Mouse (Mus musculus) layer of hippocampus, adult 11-12 months (tissue): ENCODE data around the gene Polr2a.

Source experiments
- DNase-seq: peaks from one replicate; pipeline ENCODE4 v3.0.0; 2022; ENCODE audit warnings: low spot score

Gene Polr2a

DNA sequence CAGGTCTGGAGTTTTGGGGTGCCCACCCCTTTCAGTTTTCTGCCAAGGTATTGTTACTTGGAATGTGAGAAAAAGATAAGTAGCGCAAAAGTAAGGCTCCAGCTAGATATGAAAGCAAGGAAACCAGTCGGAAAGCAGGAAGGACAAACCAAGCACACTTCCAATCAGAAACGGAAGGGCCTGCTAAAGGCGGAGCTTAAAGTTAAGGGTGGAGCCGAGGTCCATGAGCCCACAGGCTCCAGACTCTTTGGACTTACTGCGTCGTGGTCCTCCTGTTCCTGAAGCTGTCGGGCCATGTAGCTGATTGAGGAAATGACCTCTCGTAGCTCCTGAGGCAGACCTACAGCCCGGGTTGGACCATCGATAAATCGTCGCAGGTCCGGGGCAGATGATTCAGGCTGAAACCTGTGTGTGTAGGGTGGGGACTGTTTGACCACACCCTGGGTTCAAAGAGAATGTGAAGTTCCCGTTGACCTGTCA is 26.4 kb upstream of the Polr2a start:
- DNase-seq = no peak

DNA sequence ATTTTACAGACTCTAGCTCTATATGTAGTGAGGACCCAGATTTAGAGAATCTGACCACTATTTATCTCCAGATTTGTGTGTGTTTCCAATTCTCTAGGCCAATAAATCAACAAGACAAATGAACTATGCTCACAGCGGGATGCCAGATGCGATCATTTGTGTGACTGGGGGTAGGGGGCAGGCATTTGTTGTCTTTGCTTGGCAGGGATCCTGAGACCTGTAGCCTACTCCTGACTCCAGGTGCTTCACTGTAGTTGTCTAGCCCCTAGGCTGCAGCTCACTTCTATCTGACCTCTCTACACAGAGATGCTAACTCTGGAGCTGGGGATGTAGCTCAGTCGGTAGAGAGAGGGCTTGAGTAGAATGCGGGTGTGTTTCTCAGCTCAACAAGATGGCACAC is 23.4 kb upstream of the Polr2a start:
- no peak for DNase-seq

DNA sequence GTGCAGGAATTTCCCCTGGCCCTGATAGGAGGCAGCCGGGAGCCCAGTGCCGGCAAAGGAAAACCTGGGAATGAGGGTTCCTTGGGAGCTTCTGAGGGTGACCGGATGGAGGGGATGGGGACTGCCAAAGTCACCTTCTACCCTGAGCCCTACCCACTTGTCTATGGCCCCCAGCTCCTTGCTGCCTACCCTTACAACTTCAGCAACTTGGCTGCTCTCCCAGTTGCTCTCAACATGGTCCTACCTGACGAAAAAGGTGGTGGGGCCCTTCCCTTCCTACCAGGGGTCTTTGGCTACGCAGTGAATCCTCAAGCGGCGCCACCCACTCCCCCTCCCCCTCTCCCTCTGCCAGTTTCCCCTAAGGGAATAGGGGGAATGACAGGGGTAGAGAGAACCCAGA is 20.5 kb upstream of the Polr2a start:
- DNase-seq = no peak

DNA sequence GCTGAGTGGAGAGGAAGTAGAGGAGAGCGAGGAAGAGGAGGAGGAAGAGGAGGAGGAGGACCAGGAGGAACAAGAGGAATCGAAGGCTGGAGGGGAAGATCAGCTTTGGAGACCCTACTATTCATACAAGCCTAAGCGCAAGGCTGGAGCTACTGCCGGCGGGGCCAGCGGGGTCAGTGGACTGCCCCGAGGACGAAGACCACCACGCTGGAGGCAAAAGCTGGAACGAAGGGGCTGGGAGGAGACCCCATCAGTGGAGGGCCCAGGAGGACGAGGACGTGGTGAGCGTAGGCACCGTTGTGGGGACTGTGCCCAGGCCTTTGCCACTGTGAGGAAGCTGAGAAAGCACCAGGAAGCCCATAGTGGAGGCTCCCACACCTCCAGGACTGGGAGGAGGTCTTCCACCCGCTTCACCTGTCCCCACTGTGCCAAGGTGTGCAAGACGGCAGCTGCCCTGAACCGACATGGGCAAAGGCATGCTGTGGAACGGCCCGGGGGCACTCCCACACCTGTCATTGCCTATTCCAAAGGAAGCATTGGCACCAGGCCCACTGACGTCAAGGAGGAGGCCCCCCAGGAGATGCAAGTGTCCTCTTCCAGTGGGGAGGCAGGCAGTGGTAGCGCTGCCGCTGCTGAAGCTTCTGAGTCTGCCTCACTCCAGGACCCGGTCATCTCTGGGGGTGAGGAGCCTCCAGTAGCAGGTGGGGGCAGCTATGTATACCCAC is 20.0 kb upstream of the Polr2a start:
- no peak for DNase-seq

DNA sequence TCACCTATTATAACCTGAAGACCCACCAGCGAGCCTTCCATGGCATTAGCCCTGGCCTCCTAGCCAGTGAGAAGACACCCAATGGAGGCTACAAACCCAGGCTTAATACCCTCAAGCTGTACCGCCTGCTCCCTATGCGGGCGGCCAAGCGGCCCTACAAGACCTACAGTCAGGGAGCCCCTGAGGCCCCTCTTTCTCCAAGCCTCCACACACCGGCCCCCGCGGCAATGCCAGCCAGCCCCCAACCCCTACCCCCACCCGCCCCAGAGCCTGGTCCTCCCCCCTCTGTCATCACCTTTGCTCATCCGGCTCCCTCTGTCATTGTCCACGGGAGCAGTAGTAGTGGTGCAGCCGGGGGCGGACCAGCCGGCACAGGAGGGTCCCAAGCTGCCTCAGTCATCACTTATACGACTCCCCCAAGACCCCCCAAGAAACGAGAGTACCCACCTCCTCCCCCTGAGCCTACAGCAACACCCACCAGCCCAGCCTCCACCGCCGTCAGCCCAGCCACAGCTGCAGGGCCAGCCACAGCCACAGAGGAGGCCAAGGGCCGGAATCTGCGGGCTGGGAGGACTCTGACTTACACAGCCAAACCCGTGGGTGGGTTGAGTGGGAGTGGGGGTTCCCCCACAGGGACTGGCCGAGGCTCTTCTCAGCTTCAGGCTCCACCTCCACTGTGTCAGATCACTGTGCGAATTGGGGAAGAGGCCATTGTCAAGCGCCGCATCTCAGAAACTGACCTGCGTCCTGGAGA is 19.2 kb upstream of the Polr2a start:
- no peak for DNase-seq

DNA sequence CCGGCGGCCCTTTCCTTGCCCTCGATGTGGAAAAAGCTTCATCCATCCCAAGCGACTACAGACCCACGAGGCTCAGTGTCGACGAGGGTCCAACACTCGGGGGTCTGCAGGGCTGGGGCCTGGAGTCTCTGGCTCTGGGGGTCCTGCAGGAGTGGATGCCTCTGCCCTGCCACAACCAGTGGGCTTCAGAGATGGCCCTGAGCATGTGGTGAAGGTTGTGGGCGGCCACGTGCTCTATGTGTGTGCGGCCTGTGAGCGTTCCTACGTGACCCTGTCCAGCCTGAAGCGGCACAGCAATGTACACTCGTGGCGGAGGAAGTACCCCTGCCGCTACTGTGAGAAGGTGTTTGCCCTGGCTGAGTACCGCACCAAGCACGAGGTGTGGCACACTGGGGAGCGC is 18.1 kb upstream of the Polr2a start:
- no peak for DNase-seq

DNA sequence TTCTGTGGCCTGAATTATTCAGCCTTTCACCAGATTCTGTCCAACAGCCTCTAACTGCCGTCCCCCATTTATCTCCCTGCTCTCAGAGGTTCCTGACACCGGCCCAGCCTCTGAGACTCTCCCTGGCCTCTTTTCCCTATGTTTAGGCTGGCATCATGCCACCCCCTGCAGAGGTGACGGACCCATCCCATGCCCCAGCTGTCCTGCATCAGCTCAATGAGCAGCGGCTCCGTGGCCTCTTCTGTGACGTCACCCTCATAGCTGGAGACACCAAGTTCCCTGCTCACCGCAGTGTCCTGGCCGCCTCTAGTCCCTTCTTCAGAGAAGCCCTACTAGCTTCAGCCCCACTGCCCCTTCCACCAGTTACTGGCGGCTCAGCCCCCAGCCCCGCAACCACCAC is 17.3 kb upstream of the Polr2a start:
- DNase-seq = no peak

DNA sequence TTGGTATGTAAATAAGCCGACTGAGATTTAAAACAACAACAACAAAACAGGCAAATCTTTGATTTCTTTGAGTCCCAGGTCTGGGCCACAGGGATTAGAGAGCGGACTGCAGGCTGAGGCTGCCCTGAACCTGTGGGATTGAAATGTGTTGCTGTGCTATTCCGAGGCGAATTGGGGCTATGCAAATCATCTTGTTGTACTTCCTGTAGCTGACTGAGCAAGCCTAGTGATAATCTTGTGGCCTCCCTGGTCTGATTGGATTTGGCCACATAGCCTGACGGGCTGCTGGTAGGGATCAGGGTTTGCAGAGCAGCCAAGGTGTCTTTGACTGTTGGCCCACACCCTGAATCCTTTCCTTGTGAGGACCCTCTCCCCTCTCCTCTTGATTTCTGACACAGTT is 16.5 kb upstream of the Polr2a start:
- DNase-seq = no peak

DNA sequence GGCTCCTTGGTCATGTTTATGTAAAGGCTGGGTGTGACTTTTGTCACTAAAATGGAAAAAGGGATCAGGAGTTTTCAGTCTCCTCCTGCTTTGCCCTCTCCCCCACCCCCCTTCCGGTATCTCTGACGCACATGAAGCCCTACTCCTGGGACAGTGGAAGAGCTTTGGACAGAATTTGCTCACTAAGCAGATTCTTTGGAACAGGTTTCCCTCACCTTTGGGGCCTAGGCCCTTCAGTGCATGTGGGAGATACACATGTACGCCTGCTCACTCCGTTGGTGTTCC is 9.1 kb upstream of the Polr2a start:
- no peak for DNase-seq

DNA sequence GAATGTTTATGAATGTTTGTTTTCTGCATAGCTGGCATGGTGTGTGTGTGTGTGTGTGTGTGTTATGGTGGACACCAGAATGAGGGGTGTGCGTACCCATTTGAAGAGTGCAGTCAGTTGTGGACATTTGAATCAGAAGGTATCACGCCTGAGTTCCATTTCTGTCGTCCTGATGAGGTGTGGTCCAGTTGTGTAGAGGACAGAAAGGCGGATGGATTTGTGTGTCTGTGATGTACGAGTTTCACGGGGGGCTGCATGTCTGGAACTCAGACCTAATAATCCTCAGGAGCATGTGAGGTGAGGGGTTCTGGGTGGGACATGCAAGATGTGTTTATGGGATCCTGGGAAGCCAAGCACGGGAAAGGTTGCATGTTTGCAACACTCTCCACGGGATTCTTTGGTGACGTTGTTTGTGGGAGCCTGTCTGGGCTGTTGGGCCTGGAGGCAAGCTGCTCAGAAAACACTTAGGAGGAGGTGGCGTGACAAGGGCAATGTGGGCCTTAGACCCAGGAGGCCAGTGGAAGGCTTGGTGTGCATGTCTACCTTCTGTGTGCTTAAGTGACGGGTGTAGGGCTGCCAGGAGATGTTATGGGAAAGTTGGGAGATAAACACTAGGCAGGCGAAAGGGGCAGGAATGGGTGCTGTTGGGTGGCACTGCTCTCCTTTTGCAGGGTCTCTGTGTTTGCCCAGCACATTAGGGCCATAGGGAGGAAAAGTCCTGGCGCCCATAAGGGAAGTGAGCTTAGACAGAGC is 8.6 kb upstream of the Polr2a start:
- no peak for DNase-seq

DNA sequence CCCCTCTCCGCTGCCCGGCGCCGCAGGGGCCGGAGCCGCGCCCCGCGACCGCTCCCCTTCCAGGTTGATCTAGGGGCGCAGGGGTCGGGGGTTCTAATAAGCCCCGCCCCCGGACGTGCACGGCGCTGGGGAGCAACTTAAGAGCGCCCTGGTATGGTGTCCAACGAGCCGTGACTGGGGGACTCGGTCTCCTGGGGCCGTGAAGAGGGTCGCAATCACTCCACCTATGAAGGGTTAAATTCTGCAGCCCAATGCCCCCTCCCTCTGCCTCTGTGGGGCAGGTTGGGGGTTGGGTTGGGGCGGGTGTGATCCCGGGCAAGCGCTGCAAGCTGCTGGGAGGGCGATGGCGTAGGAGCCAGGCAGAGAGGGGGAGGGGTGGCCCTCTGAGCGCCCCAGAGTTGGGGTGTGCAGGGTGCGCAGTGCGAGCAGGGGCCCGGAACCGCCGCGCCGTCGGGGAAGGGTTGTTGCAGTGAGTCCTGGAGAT is 7.7 kb upstream of the Polr2a start:
- DNase-seq = peak; percentile 70

DNA sequence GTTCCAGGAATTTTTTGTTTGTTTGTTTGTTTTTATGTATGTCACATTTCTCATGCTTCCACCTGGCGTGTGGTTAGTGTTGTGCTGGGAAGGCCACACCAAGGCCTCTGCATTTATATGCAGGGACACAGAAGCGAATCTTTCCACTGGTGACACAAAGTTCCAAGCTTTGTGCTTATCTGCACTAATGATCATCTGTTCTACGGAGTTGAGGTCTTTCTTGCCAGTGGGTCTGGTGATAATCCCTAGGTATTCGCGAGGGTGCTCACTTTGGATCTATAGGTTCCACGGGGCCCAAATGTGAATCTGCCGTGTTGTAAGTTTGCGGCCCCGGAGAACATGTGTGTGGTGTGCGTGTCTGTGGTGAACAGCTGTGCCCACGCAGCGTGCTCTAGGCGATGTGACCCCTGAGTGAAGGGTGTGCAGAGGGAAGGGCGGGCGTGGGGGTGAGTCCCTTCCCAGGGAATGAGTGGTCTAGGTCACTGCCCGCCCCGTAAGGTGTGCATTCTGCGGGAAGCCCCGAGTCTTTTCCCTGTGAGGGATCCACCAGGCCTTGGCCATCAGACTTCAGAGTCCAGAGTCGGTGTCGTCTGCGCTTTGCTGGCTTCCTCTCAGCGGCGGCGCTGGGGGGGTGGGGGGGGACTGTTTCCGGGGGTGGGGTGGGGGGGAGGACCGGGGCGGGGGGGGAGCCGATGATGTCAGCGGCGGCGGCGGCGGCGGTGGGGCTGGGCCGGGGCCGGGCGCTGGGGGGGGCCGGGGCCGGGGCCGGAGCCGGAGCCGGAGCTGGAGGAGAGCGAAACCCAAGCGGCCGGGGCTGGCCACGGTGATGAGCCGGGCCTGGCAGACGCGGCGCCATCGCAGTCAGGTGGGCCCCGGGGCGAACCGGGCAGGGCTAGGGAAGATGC is 7.0 kb upstream of the Polr2a start, which contains the start of gene Zbtb4:
Zbtb4 (plus strand) TSS at position 692 of the 905 bp plus-strand sequence.
- DNase-seq = no peak

DNA sequence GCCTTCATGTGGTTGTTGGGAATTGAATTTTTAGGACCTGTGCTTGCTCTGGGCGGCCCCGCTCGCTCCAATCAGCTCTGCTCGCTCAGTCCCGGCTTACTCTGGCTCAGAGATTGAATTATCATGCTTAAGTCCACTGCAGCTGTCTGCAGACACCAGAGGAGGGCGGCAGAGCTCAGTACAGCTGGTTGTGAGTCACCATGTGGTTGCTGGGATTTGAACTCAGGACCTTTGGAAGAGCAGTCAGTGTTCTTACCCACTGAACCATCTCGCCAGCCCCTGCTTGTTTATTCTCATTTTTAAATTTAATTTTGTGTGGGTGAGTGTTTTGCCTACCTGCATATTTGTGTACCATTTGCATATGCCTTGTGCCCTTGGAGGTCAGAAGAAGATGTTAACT is 5.1 kb upstream of the Polr2a start:
- no peak for DNase-seq

DNA sequence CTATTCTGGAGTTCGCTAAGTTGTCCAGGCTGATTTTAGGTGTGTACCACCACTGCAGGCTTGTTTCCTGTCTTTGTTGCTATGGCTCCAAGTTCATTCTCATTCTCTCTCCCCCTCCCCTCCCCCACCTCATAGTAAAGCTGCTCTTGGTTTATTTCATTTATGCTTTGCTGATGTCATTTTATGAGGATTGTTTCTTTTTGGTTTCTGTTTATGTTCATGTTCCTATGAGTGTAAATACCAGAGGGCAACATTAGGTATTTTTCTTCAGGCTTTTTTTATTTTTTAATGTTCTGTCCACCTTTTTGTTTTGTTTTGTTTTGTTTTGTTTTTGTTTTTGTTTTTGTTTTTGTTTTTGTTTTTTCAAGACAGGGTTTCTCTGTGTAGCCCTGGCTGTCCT is 3.4 kb upstream of the Polr2a start, which contains the start of gene Slc35g3:
Slc35g3 (minus strand) TSS at position 101 of the 400 bp plus-strand sequence.
- DNase-seq = no peak

DNA sequence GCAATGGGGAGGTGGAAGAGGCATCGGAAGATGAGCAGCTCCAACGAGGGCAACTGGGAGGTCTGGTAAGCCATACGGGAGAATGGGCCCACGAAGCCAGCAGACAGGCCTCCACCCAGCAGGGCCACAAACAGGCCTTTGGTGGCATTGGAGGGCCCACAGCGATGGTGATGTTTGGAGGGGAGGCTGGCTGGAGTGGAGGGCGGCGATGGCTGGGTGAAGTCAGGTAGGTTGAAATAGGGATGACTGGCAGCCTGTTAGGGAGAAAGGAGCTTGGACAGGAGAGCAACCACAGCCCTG is 2.4 kb upstream of the Polr2a start:
- DNase-seq = no peak

DNA sequence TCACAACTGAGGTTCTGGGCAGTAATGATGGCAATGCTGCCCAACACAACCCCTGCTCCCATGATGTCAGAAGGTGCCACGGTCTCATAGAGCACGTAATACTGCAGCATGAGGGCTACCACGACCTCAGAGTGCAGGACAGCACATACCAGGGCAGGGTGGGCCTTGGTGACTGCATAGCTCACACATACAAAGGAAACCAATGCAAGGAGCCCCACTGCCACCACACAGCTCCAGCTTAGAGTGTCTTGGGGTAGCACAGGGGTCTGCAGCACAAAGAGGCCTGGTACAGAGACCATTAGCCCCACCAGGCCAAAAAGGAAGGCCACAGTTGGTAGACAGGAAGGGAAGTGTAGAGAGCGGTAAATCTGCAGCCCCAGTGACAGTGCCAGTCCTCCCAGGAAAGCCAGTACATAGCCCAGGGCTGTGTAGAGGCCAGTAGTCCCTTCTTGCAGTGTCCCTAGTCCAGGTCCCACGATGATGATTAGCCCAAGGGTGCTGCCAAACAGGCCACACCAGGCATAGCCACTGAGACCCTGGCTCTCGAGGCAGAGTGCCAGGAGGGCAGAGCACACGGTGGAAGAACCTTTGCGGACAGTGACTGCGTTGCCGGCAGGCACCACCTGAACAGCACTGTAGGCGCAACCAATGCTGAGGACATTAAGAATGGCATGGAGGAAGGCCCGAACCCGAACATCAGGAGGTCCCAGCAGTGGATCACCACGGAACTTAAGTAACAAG is 1.9 kb upstream of the Polr2a start:
- no peak for DNase-seq

DNA sequence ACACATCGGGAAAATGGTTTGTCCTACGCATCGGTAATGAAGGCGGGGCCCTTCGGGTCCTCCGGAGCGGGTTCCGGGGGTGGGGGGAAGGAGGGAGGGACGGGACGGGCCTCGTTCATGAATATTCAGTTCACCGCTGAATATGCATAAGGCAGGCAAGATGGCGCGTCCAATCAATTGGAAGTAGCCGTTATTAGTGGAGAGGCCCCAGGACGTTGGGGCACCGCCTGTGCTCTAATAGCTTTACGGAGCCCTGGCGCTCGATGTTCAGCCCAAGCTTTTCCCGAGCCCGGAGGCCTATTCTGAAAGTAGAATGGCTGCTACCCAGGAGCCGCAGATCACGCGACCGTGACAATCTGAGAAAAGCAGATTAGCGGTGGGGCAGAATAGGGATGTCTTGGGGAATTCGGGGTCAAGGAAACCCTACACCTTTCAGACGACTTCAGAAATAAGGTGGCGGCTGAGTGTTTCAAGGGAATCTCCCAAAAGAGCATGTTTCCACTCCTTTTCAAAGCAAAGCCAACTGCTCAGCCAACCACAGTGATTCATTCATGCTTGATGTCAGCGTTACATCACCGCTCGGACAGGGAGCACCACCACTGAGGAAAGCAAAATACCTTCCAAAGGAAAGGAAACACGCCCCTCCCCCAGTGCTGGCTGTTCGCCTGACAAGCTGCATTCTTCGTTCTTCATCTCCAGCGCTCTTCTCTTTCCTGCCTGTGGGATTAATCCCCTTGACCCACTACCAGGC is 709 bp upstream of the Polr2a start:
- DNase-seq = peak; percentile 90

DNA sequence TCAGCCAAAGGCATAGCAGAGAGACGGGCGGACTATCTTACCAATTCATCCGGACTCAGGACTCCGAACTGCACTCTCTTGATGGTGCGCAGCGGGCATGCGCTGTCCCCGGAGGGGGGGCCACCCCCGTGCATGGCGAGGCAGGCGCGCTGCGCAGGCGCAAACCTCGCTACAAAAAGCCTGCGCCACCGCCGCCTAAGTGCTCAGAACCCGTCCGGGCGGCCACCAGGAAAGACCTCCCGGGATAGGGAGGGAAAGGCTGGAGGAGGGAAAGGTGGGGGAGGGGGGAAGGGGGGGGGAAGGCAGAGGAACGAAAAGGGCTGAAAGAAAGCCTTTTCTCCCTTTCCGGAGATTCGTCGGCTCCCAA is 364 bp downstream of the Polr2a start:
- peak; percentile 97 for DNase-seq

DNA sequence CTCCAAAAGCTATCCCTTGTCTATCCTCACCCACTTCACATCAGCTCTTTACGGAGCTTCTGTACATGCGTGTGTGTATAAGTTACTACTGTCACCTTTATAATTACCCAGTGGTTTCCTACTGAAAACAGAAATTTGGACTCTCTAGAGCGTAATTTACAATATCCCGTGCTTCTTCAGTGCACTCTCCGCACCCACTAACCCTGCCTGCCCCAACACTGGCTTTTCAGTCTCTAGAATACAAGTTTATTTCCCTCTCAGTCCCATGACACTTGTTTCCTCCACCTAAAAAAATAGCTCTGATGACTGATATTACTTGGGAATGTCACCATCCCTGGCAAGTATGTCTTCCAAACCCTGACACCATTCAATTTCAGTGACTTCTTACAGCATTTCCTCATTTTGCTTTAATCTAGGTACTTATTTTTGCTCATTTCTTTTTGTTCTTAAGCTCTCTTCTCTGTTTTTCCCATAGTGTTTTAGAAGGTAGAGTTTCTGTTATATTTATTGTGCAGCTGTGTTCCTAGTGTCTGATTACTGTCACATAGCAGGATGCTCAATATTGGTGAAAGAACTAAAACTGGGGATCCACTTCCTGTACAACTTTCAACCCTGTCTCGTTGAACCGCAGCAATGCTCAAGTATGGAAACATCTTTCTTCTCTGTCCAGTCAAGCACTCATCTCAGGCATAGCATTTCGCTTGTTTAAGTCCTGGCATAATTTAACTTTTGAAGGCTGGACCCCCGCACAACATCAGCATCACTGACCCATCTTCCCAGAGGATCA is 941 bp downstream of the Polr2a start:
- DNase-seq = no peak

DNA sequence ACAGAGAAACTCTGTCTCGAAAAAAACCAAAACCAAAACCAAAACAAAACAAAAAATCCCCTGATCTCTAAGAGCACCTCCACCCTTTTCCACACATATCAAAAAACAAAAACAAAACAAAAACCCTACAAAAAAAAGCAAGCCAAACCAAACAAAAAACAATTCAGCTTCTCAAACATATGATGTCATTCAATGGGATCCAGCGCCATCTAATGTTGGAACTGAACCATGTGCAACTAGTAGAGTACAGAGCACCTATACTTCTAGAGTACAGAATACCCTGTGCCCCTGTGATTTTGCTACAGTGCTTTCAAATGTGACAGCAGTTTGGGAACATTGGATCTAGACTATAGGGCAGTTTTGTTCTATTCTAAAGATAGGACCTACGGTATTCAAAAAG is 3.7 kb downstream of the Polr2a start:
- DNase-seq = no peak
